Mouse (Mus musculus) liver, embryonic 15.5 days (tissue): ENCODE measurements at regions not wholly inside any gene's neighbourhood (a gene's known extent, or its start where the extent isn't known, plus 50 kb on each side); places are given as distances from the start of the nearest gene placed in this dataset.

Experiments
- ATAC-seq: fragments of 200-750 bp; cut with Nextera tagmentation; 2 replicates; pipeline ENCODE4 v1.8.0; 2017; ENCODE audit warnings: moderate number of reproducible peaks, mild to moderate bottlenecking, moderate library complexity; ENCODE audit not compliant: insufficient read depth
- H3K27ac ChIP-seq: fragments of 300-500 bp; sonication (generic); replicated peaks from 2 replicates; pipeline ENCODE4 v1.5.1; 2015; ENCODE audit warnings: mild to moderate bottlenecking, inconsistent platforms
- H3K27me3 ChIP-seq: fragments of 300-500 bp; sonication (generic); 2 replicates; pipeline ENCODE4 v1.6.1; 2015; ENCODE audit warnings: mild to moderate bottlenecking, inconsistent platforms
- H3K36me3 ChIP-seq: fragments of 300-500 bp; sonication (generic); replicated peaks from 2 replicates; pipeline ENCODE4 v1.6.1; 2015; ENCODE audit warnings: moderate library complexity, mild to moderate bottlenecking, inconsistent platforms
- H3K4me1 ChIP-seq: fragments of 300-500 bp; sonication (generic); replicated peaks from 2 replicates; pipeline ENCODE4 v1.6.1; 2015; ENCODE audit warnings: inconsistent platforms
- H3K4me2 ChIP-seq: fragments of 300-500 bp; sonication (generic); 2 replicates; pipeline ENCODE4 v1.6.1; 2015; ENCODE audit warnings: moderate library complexity, mild to moderate bottlenecking, inconsistent platforms
- H3K4me3 ChIP-seq: fragments of 300-500 bp; sonication (generic); replicated peaks from 2 replicates; pipeline ENCODE4 v1.5.1; 2015; ENCODE audit warnings: mild to moderate bottlenecking, inconsistent platforms
- H3K9ac ChIP-seq: fragments of 300-500 bp; sonication (generic); 2 replicates; pipeline ENCODE4 v1.6.1; 2015; ENCODE audit warnings: moderate library complexity, mild to moderate bottlenecking, inconsistent platforms
- H3K9me3 ChIP-seq: fragments of 300-500 bp; sonication (generic); replicated peaks from 2 replicates; pipeline ENCODE4 v1.6.1; 2016; ENCODE audit warnings: inconsistent platforms
- WGBS: fragments of 180-500 bp; shearing (Covaris S2); methylation state at CpG from one replicate; pipeline ENCODE4 v1.1.7; 2015; ENCODE audit warnings: mixed read lengths; ENCODE audit not compliant: insufficient replicate concordance; 5-methylcytosine and 5-hydroxymethylcytosine counted together

DNA sequence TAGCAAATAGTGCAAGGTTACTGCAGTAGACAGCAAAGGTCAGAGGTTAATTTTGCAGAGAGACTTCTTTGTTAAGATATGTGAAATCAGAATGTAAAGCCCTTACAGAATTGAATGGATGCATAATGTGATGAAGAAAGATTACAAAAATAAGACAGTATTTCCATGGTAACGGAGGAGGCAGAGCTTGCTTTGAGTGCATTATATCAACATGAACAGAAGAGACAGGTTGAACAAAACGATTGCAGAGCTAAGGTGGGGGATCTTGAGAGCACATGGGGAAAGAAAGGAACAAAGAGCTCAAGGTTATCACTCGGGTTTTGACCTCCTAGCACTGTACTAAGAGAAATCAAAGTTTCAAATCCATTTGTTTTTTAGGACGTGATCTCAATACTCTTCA, 106.2 kb upstream of the Rap2b start:
- Histone ChIP-seq H3K36me3 (no peaks in the 10 kb centered on the region), H3K27ac (no peak overlapping the region), H3K4me2 (no peak overlapping the region), H3K9me3 (no peaks in the 10 kb centered on the region), H3K9ac (no peak overlapping the region), H3K4me1 (no peaks in the 10 kb centered on the region), H3K27me3 (no peaks in the 10 kb centered on the region), H3K4me3 (no peak overlapping the region)
- WGBS = 43% methylated on average over 4 of the region's 4 CpGs
- ATAC-seq = no peak

GRCm38 (mm10) chr3:61255643-61256042, 105.8 kb upstream of the Rap2b start:
- no peaks in the 10 kb centered on the region for H3K4me1 ChIP-seq
- no peak overlapping the region for H3K4me3 ChIP-seq
- no peak overlapping the region for H3K4me2 ChIP-seq
- H3K27ac ChIP-seq = no peak overlapping the region
- ATAC-seq = no peak
- no peak overlapping the region for H3K9ac ChIP-seq
- H3K27me3 ChIP-seq = no peaks in the 10 kb centered on the region
- H3K36me3 ChIP-seq = no peaks in the 10 kb centered on the region
- no peaks in the 10 kb centered on the region for H3K9me3 ChIP-seq
- WGBS = 54% methylated on average over 2 of the region's 2 CpGs

DNA sequence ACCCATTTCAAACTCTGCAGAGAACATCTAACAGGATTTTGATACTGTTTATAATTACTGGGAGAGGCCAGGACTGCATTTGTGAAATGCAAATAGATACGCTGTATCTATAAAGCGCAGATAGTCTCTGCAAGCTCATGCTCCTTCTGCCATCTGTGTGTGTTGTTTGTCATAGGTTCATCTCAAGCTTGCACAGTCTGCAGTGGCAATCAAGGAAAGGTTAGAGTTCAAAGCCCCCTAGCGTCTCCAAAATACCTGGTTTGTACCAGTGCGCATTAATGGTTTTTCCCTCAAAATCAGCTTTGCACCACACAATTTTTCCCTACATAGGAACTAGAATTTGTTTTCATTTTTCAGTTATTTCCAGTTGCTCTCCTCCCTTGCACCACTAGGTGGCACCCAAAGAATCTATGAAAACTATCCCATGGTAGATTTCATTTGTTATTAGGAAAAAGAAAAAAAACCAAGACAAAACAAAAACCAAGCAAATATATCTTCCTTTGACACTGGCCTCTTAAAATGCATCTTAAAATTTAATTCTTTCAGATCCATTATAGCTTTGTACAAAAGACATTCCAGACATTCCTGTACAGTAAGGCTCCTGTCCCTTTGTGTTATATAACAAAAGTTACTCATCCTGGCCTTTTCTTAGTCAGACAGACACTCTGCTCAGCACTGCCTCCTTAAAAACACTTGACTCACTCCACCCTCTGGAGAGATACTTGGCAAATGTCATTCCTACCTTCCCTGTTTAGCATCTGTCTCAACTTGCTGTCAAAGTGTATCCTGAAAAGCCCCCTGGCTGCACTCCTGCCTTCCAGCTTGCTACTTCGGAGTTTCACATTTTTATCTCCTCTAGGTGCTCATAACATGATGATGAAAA, 92.7 kb upstream of the Rap2b start:
- H3K27me3 ChIP-seq = no peaks in the 10 kb centered on the region
- no peak overlapping the region for H3K27ac ChIP-seq
- no peak overlapping the region for H3K4me2 ChIP-seq
- no peaks in the 10 kb centered on the region for H3K4me1 ChIP-seq
- 56% methylated on average over 5 of the region's 5 CpGs for WGBS
- no peaks in the 10 kb centered on the region for H3K36me3 ChIP-seq
- H3K9ac ChIP-seq = no peak overlapping the region
- no peak overlapping the region for H3K4me3 ChIP-seq
- no peaks in the 10 kb centered on the region for H3K9me3 ChIP-seq
- ATAC-seq = no peak

DNA sequence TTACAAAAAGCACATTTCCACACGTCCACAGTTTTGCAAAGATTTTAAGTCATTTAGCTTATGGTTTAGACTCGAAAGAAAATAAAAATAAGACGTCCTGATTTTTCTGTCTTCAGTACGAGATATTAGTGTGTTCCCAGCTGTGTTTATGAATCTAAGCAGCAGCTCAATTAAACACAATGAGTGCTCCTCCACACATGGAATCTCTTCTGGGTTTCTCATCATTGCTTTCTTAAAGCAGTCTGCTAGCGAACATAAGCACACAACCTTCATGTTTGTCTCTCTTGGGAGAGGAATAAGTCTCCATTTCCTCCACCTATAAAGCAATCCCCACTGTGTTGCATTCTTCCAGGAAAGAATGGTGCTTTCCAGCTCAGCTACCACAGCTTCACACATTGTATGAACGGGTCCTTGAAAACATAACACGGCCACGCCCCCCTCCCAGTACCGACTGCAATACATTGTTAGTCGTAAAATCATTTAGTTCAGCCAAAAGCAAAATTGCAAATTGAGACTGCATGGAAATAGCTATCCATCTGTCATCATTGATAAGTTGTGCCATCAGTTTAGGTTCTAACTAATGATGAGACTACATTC, 75.4 kb upstream of the Rap2b start:
- no peak overlapping the region for H3K9ac ChIP-seq
- H3K4me3 ChIP-seq = no peak overlapping the region
- no peaks in the 10 kb centered on the region for H3K27me3 ChIP-seq
- ATAC-seq = no peak
- H3K4me2 ChIP-seq = no peak overlapping the region
- H3K27ac ChIP-seq = no peak overlapping the region
- H3K36me3 ChIP-seq = no peaks in the 10 kb centered on the region
- no peaks in the 10 kb centered on the region for H3K9me3 ChIP-seq
- 62% methylated on average over 10 of the region's 10 CpGs for WGBS
- H3K4me1 ChIP-seq = no peaks in the 10 kb centered on the region

DNA sequence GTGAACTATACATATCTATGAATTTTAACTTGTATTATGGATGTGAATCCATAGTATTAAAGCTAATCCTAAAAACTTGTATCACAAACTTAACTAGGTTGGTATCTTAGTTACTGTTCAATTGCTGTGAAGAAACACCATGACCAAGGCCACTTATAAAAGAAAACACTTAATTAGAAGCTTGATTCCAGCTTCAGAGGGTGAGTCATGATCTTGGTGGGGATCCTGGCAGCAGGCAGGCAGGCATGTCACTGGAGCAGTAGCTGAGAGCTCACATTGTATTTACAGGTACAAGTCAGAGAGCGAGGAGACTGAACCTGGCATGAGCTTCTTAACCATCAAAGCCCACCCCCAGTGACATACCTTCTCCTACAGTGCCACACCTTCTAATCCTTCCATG, 73.2 kb upstream of the Rap2b start:
- Histone ChIP-seq H3K9me3 (no peaks in the 10 kb centered on the region), H3K9ac (no peak overlapping the region), H3K4me2 (no peak overlapping the region), H3K4me3 (no peak overlapping the region), H3K36me3 (no peaks in the 10 kb centered on the region), H3K27ac (no peak overlapping the region), H3K27me3 (no peaks in the 10 kb centered on the region), H3K4me1 (no peaks in the 10 kb centered on the region)
- ATAC-seq = no peak
- 68% methylated on average over 1 of the region's 1 CpGs for WGBS

- Histone ChIP-seq H3K27me3 (no peaks in the 10 kb centered on the region), H3K27ac (no peak overlapping the region), H3K4me1 (no peaks in the 10 kb centered on the region), H3K4me3 (no peak overlapping the region), H3K9ac (no peak overlapping the region), H3K4me2 (no peak overlapping the region), H3K9me3 (no peaks in the 10 kb centered on the region), H3K36me3 (no peaks in the 10 kb centered on the region)
- ATAC-seq = no peak
- WGBS = 36% methylated on average over 6 of the region's 6 CpGs
These were observed 66.6 kb upstream of the Rap2b start for GRCm38 (mm10) chr3:61294855-61295254.

DNA sequence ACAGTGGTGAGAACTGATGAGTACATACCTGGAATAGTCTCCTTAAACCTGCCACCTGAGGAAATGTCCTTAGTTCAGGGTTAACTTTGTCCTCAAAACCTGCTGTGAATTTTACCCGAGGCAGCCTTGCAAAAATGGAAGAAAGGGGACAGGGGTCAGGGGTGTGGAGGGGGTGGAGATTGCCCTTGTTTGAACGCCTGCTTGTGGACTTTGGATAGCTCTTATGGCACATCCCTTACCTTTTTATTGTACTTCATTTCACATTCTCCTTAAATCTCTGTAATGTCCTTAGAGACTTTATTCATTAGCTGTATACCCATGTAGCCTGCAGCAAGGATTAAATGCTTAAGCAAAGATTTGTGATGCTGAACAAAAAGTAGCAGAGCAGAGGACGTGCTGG, 64.1 kb upstream of the Rap2b start:
- no peak for ATAC-seq
- 49% methylated on average over 3 of the region's 3 CpGs for WGBS
- no peak overlapping the region for H3K4me2 ChIP-seq
- H3K4me1 ChIP-seq = no peaks in the 10 kb centered on the region
- no peaks in the 10 kb centered on the region for H3K36me3 ChIP-seq
- H3K4me3 ChIP-seq = no peak overlapping the region
- H3K27ac ChIP-seq = no peak overlapping the region
- no peaks in the 10 kb centered on the region for H3K27me3 ChIP-seq
- H3K9me3 ChIP-seq = no peaks in the 10 kb centered on the region
- no peak overlapping the region for H3K9ac ChIP-seq

- H3K36me3 ChIP-seq = no peaks in the 10 kb centered on the region
- no peaks in the 10 kb centered on the region for H3K27me3 ChIP-seq
- H3K9ac ChIP-seq = no peak overlapping the region
- 60% methylated on average over 3 of the region's 3 CpGs for WGBS
- H3K9me3 ChIP-seq = no peaks in the 10 kb centered on the region
- H3K4me3 ChIP-seq = no peak overlapping the region
- H3K4me1 ChIP-seq = no peaks in the 10 kb centered on the region
- H3K4me2 ChIP-seq = no peak overlapping the region
- ATAC-seq = no peak
- no peak overlapping the region for H3K27ac ChIP-seq
These were observed 59.2 kb upstream of the Rap2b start for GRCm38 (mm10) chr3:61302214-61302613.

- 64% methylated on average over 3 of the region's 3 CpGs for WGBS
- H3K27me3 ChIP-seq = no peaks in the 10 kb centered on the region
- no peak for ATAC-seq
These were observed 58.0 kb upstream of the Rap2b start for GRCm38 (mm10) chr3:61303485-61303884.

GRCm38 (mm10) chr3:61306306-61306705, 55.1 kb upstream of the Rap2b start:
- 54% methylated on average over 2 of the region's 2 CpGs for whole genome bisulfite sequencing
- no peak overlapping the region for H3K9ac ChIP-seq
- H3K9me3 ChIP-seq = no peaks in the 10 kb centered on the region
- no peak overlapping the region for H3K27ac ChIP-seq
- no peaks in the 10 kb centered on the region for H3K27me3 ChIP-seq
- no peak for ATAC-seq
- H3K4me1 ChIP-seq = no peaks in the 10 kb centered on the region
- H3K4me2 ChIP-seq = no peak overlapping the region
- no peak overlapping the region for H3K4me3 ChIP-seq
- H3K36me3 ChIP-seq = no peaks in the 10 kb centered on the region

More at GRCm38 (mm10) chr3:61303485-61303884, 58.0 kb upstream of the Rap2b start:
- Histone ChIP-seq H3K36me3 (no peaks in the 10 kb centered on the region), H3K4me2 (no peak overlapping the region), H3K27ac (no peak overlapping the region), H3K4me3 (no peak overlapping the region), H3K9ac (no peak overlapping the region), H3K9me3 (no peaks in the 10 kb centered on the region), H3K4me1 (no peaks in the 10 kb centered on the region)

DNA sequence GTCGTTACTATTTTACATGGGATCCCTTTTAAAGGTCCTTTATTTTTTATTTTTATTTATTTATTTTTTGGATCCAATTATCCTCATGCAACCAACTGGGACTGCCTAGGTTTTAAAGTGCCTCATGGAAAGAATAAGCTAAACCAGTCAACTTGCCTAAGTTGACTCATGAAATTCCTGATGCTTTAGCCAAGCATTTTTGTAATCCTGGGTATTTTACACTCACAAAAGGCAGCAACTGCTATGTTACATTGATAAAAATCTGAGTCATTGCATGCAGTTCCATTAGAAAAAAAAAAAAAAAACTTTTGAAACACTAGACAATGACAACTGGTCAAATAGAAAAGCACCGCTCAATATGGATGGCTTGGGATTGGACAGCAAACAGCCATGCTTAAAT, 52.7 kb upstream of the Rap2b start:
- no peaks in the 10 kb centered on the region for H3K27me3 ChIP-seq
- H3K9ac ChIP-seq = no peak overlapping the region
- ATAC-seq = no peak
- H3K4me3 ChIP-seq = no peak overlapping the region
- no peaks in the 10 kb centered on the region for H3K9me3 ChIP-seq
- no peaks in the 10 kb centered on the region for H3K36me3 ChIP-seq
- no peak overlapping the region for H3K4me2 ChIP-seq
- H3K4me1 ChIP-seq = no peaks in the 10 kb centered on the region
- 81% methylated on average over 2 of the region's 2 CpGs for WGBS
- no peak overlapping the region for H3K27ac ChIP-seq
